Mouse (Mus musculus): ENCODE data around the gene Psme2b.
"Not testable (repeated sequence)": the region's sequence is repeated elsewhere in the genome, so short reads cannot be mapped to it uniquely, and the experiment has no call there.

DNA sequence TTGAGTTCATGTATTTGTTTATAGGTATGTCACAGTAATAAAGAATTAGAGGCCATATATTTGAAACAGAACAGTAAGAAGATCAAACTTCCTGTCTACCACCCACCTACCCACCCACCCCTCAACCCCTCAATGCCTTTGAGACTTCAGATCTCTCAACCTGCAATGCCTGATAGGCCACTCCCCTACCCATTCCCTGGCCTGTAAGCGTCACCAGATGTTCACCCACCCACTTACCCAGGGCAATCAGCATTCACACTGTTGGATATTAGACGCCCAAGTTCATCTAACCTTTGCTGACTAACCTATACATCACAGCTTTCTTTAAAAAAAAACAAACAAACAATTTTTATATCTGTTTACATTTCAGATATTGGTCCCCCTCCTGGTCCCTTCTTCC is 44.0 kb upstream of the Psme2b start:
- not testable (repeated sequence) for TF ChIP-seq POLR2A (IDR thresholded peaks at IDR 0.05; ENCODE audit: borderline replicate concordance, low read depth, low read length); CTCF (IDR thresholded peaks at IDR 0.05; ENCODE audit: low read depth, low read length)
